Mouse (Mus musculus) thymus, postnatal 25 days (tissue): Measurements from ENCODE around the gene Osm.

Experiments used
- DNase-seq: peaks from one replicate; pipeline ENCODE4 v3.0.0; 2022

The Osm gene

DNA sequence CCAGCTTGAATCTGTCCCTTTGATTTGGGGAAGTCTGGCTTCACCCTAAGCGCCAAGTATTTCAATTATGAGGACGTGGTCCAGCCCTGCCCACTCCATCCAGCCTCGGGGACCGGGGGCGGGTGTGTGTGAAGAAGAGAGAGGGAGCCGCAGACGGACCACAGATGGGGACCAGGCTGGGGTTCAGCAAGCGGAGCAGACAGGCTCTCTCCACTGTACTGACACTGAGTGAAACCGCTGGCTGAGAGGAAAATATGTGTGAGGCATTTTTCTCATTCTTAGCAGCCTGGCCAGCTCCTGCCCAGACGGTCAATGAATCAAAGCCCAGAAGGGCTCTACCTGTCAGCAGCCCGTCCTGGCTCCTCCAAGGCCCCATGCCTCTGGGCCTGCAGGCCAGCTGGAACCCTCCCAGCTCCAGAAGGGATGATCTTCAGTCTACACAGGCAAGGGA is 40.2 kb downstream of the Osm start:
- DNase-seq, result no peak

DNA sequence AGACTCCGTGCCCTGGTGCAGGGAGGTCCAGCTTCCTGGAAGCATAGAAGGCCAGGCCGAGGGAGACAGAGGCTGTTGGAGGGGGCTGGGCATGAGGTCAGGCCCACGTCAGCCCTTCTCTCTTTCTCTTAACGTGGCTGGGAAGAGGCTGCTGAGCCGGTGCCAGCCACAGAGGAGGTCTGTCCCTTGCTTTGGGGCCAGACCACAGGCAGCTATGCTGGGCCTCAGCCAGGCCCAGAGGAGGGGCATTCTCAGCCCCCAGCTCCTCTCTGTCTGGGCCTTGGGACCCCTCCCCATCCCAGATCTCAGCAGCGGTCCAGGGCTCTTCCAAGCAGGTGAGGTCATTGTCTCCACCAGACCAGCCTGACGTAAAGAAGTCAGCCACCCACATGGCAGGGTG is 43.7 kb downstream of the Osm start:
- DNase-seq, result no peak

DNA sequence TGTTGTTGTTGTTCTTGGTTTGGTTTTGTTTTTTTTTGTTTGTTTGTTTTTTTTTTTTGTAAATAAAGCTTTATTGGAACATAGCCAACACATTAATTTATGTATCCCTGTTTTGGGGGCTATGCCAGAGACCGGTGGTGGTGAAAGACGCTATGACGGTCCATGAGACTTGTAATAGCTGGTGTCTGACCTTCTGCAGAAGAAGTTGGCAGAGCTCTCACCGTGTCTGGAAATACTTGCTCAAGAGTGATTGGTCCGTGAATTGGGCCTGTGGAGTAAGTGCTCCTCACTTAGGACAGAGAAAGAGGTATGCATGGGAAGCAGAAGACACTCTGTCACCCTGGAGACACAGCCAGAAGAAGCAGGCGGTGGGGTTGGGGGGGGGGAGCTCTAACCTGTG is 45.6 kb downstream of the Osm start:
- DNase-seq, result no peak

DNA sequence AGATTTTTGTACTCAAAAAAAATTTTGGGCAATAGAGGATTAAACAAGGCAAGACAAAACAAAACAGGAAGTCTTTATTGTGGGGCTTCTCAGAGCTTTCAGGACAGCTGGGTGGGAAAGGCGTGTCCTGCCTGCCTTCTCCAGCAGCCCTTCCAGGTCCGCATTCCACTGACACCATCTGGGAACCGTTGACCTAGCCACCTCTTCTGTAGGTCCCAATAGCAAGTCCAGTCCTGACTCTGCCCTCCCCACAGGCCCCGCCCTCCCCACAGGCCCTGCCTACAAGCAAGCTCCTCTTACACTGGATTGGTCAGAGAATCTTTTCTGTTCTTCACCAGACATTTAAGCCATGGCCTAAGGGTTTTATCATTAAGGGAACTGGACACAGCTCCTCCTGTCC is 47.4 kb downstream of the Osm start:
- no peak for DNase-seq

DNA sequence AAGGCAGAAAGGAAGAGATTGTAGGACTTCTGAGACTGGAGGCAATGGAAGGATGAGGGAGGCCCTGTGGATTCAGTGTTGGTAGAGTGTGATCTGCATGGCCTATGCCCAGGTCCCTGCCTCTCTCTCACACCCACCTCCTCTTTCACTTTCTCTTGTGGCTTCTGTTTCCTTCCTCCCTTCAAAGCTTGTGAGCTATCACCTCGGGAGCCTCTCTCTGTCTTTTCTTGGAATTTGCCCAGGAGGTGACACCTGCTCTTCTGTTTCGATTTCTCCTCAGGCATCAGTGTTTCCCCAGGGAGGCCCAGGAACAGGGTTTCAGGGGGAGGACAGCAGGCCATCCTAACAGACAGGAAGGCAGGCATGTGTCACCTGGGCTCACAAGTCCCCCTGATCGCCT is 53.1 kb downstream of the Osm start:
- peak; percentile 54 for DNase-seq
